Mouse (Mus musculus): ENCODE data around the gene Klhl26.
"Not testable (repeated sequence)": the region's sequence is repeated elsewhere in the genome, so short reads cannot be mapped to it uniquely, and the experiment has no call there.

The Klhl26 gene
- long read RNA-seq, experiment 1, transcript Klhl26-201 (3 exons, 2,991 nt), result major isoform, 9 of 22 reads
- long read RNA-seq, experiment 1, partial matches to known transcripts, result 0 of 22 reads
- long read RNA-seq, experiment 1, other reads (novel, unspliced or antisense), result 13 of 22 reads
- long read RNA-seq, experiment 2, transcript Klhl26-201 (3 exons, 2,991 nt), result major isoform, 9 of 17 reads
- long read RNA-seq, experiment 2, partial matches to known transcripts, result 3 of 17 reads
- long read RNA-seq, experiment 2, other reads (novel, unspliced or antisense), result 4 of 17 reads

GRCm38 (mm10) chr8:70476333-70477268 lies at the start of gene Klhl26:
Gene Klhl26, minus strand, starts transcription at chr8:70476968.
- intact Hi-C loops (cut with DNase I), result no loop called here

DNA sequence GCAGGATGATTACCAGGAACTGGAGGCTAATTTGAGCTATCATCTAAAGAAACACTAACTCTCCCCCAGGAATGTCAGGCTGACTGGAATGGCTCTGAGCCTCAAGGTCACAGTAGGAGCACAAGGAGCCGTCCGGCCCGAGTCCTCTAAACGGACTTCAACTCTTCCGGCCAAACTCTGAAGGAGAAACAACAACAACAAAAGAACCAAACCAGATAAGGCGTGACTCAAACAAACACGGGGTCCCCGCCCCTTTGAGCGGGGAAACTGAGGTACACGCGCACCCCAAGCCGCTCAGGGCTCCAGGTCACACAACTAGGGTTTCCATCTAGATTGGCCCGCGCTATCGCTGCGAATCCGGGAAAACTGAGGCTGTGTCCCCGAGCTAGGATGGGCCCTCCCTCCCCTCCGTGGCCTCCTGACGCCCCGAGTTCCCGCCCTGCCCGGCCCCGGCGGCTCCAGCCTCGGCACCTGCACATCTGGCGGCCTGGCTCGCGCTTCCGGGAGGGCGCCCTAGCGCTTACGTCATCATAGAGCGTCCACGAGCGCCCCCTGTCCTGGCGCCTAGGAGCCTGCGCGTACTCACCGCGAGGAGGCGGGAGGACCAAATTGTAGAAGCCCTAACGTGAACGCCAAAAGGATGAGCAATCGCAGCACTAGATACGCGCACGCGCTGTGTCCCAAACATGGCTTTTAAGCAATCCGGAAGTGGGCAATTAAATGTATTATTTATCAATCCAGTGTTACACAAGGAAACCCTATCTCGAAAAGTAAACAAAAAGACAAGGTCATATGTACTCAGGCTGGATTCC lies 46.0 kb upstream of the Klhl26 start:
- intact Hi-C loops (cut with DNase I), result no loop called here

- intact Hi-C loops (cut with DNase I), result no loop called here
Measured at GRCm38 (mm10) chr8:70519606-70520005, 42.8 kb upstream of the Klhl26 start.

DNA sequence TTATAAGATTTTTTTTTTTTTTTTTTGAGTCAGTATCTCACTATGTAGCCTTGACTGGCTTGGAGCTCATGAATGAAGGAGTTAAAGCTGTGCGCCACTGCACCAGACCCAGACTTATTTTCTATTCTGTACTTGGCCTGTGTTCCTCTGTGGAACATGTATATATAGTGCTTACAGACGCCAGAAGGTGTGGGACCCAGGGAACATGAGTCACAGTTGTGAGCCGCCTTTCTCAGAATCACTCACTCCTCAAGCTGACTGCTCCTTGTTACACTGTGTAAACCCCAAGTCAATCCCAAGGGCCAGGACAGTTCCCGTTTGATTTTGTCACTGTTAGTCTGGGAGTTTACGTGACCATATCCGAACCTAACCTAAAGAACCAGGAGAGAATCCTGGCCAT lies 42.3 kb upstream of the Klhl26 start:
- intact Hi-C loops (cut with DNase I), result no loop called here

DNA sequence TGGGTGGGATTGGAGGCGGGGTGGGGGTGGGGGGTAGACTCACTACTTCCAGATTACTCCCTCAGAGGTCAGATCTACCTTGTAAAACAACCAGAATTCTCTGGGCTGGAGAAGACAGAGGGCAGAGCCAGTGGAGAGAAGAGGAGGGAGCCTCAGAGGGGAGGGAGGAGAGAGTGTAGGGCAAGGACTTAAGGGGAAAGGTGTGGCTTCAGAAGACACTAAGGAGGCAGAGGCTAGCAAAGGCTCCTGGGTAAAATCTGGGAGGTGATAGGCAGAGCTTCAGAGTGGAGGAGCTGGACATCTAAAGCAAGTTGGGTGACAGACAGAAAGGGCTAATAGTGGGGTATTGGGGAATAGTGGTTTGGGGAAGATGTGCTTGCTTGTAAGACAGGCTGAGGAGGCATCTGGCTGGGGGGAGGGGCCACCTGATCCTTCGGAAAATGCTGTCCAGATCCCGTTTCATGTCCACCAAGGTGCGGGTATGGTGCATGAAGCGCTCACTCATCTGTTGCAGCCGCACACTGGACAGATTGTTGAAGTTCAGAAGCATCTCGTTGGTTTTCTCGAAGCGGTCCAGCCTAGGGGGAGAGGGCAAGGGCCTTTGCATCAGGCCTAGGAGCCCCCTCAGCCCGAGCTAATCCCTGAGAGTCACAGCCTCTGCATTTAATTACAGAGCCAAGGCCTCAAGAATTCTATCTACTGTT lies 41.3 kb upstream of the Klhl26 start:
- intact Hi-C loops (cut with DNase I), result no loop called here

- intact Hi-C loops (cut with DNase I), result no loop called here
Measured at GRCm38 (mm10) chr8:70513441-70513840, 36.7 kb upstream of the Klhl26 start.

GRCm38 (mm10) chr8:70512253-70512903 lies 35.6 kb upstream of the Klhl26 start:
- intact Hi-C loops (cut with DNase I), result no loop called here

GRCm38 (mm10) chr8:70511770-70512169 lies 35.0 kb upstream of the Klhl26 start:
- intact Hi-C loops (cut with DNase I), result no loop called here

DNA sequence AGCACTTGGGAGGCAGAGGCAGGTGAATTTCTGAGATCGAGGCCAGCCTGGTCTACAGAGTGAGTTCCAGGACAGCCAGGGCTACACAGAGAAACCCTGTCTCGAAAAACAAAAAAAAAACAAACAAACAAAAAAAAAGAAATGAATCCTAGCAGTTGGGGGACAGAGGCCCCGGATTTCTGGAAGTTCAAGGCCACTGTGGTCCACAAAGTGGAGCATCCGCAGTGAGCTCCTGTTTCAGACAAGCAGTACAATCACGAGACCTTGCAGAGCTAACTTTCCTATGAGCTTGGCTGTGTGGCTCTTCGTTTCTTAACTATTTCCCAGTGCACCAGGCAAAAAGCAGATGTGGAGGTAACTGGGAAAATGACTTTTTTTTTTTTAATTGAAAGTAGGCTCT lies 34.4 kb upstream of the Klhl26 start:
- intact Hi-C loops (cut with DNase I), result not testable (repeated sequence)

GRCm38 (mm10) chr8:70510228-70510915 lies 33.6 kb upstream of the Klhl26 start, which contains the start of gene Uba52:
Gene Uba52, minus strand, starts transcription at chr8:70510801.
- intact Hi-C loops (cut with DNase I), result no loop called here

DNA sequence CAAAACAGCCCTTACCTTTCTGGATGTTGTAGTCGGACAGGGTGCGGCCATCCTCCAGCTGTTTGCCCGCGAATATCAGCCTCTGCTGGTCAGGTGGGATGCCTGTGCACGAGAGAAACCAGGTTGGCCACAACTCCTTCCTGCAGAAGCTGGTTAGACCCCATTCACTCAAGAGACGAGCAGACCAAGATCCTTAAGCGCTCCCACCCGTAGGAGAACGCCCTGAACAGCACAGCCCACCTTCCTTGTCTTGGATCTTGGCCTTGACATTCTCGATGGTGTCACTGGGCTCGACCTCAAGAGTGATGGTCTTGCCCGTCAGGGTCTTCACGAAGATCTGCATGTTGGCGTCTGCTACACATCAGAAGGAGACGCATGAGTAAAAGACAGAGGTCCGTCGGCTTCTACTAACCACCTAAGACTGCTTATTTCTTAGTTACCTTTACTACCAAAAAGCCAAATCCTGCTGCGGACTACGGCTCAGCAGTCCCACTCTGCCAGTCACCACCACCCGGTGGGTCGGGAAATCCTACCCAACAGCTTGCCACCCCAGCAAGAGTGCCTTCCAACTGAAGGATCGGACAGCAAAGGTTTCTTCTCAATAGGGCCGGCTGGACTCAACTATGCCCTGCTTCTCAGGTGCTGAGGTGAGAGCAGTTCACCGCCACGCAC lies 32.6 kb upstream of the Klhl26 start:
- intact Hi-C loops (cut with DNase I), result no loop called here

DNA sequence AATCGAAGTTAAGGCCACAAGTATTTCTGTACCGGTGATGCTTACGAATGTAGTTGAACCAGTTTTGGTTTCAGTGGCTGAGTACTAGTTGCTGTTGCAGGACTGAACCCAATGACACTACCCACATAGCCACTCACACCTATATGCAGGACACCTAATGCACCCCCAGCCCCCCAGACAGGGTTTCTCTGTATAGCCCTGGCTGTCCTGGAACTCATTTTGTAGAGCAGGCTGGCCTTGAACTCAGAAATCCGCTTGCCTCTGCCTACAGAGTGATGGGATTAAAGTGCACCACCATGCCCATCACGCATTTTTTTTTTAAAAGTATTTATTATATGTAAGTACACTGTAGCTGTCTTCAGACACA lies 30.2 kb upstream of the Klhl26 start:
- intact Hi-C loops (cut with DNase I), result no loop called here

DNA sequence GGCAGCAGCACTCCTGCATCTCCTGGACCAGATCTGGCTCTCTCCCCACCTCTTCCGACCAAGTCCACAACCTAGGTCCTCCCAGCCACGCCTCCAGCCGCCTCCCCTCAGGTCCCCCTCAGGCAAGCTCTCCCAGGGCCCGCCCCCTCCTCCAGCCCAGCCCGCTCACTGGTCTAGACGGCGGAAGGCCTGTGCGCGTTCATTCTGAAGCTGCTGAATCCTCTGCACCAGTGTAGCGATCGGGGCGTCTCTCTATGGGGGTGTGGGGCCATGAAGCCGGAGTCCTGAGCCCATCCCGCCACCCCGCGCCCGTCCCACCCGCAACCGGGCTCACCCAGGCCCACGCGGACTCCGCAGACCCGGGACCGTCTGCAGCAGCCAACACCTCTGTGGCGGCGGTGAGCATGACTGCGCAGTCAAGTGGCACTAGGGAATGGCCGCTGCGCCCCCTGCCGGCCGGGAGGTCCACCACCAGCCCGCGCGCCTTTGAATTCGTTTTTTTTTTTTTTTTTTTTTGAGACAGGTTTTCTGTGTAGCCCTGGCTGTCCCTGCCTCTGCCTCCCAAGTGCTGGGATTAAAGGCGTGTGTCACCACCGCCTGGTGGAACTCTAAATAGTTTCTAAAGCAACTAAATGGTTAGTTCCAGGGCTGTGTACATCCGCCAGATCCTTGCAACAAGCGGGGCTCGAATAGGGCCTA lies 29.7 kb upstream of the Klhl26 start, which contains the start of gene Rex1bd:
Rex1bd (minus strand) TSS at position 425 of the 699 bp plus-strand sequence.
- intact Hi-C loops (cut with DNase I), result no loop called here

GRCm38 (mm10) chr8:70505698-70506327 lies 29.0 kb upstream of the Klhl26 start:
- intact Hi-C loops (cut with DNase I), result loop anchor here (2.0 kb wide), 1 partner anchor 91 kb away; no protein-coding TSS in a partner anchor

- intact Hi-C loops (cut with DNase I), result loop anchor here (2.0 kb wide), 1 partner anchor 90 kb away; no protein-coding TSS in a partner anchor
Measured at GRCm38 (mm10) chr8:70504851-70505250, 28.1 kb upstream of the Klhl26 start.

- intact Hi-C loops (cut with DNase I), result loop anchor here (2.0 kb wide), 1 partner anchor 90 kb away; no protein-coding TSS in a partner anchor
Measured at GRCm38 (mm10) chr8:70504291-70504716, 27.5 kb upstream of the Klhl26 start.

DNA sequence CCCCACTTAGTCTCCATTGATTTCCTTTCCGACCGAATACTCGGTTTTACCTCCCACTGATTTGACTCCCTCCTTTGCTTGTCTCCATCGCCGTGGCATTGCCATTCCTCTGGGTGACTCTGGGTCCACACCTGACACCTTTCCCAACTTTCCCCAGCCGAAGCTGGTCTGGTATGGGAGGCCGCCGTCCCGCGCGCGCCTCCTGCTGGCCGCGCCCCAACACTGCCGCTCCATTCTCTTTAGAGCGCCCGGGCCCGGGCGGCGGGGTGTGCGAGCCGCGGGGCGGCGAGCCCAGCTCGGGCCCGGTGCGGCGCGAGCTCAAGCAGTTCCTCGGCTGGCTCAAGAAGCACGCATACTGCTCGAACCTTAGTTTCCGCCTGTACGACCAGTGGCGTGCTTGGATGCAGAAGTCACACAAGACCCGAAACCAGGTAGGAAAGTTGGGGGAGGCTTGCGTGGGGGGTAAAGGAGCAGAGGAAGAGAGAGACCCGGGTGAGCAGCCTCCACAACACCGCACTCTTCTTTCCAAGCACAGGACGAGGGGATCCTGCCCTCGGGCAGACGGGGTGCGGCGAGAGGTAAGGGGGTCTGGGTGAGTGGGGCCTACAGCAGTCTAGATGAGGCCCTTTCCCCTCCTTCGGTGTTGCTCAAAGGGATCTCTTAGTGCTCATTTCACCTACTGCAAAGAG lies 26.4 kb upstream of the Klhl26 start:
- intact Hi-C loops (cut with DNase I), result loop anchor here (1.0 kb wide), 1 partner anchor 120 kb away; no protein-coding TSS in a partner anchor

Measured in adrenal gland (tissue).